Mouse (Mus musculus) stomach, postnatal 0 days (tissue): ENCODE data around the gene Padi1.

Source experiments
- CTCF ChIP-seq: IDR thresholded peaks from 2 replicates; pipeline ENCODE4 v1.5.1; 2016; ENCODE audit warnings: antibody characterized with exemption, low read depth, mild to moderate bottlenecking, moderate library complexity
- EP300 ChIP-seq: optimal IDR thresholded peaks from 2 replicates; pipeline ENCODE3; 2016; ENCODE audit warnings: antibody characterized with exemption

DNA sequence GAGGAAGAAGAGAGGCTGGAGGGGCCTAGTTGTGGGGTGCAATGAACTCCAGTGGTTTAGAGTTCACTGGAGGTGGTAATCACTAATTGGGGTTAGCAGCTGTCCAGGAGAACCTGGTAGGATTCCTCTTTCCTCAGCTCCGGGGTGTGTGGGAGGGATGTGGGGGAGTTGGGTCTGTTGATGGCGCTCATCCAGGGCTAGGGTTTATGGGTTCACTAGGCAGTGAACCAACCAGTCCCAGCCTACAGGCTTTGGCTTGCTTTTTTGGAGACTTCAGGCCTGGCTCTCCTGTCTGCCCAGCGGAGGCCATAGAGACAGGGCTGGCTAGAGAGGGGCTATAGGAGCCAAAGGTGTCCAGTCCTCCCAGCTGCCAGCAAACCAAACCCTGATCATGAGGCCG, 55.6 kb downstream of the Padi1 start:
- TF ChIP-seq CTCF = no peak
- TF ChIP-seq EP300 = no peak
